In the genomic region with DNA sequence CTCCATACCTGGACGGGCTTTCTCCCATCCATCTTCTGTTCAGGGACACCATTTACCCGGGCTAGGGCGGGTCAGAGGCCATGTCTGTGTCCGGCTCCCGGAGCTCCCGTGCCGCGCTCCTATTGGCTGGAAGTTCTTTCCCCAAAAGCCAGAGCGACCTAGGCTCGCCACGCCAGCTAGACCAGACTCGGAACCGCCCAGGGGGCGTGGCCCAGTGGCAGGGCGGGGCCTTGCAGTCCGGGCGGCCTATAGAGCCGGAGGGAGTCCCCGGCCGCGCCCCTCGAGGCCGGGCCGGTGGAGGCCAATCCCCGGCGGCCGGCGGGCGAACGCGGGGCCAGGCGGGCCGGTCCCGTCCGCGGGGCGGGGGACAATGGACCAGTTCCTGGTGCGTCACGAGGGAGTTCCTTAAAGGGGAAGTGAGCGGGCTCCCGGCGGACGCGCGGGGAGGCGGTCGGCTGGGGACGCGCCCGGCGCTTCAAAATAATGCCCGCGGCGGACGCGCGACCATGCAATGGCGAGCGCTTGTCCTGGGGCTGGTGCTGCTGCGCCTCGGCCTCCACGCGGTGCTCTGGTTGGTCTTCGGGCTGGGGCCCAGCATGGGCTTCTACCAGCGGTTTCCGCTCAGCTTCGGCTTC, we compare ENCODE assay signal across 7 mouse cellular contexts. TPM values are rescaled to one million over a fixed set of nuclear protein-coding genes. Genes with fewer than 3 reads are reported as not detected.
A peak's percentile ranks its signal among the peaks of the same experiment; 100 is the strongest.
DNase-seq lines count a peak whose midpoint lies in the region; ATAC-seq lines count a peak whose summit lies in the region.

Edem1 (plus strand) TSS at position 408 of the 635 bp plus-strand sequence.

- WGBS in embryonic facial prominence, embryonic 11.5 days: under 1% methylated on average over 57 of the region's 67 CpGs
- under 1% methylated on average over 67 of the region's 67 CpGs for WGBS in limb, embryonic 10.5 days
- under 1% methylated on average over 61 of the region's 67 CpGs for WGBS in midbrain, embryonic 13.5 days

- 0 out of 2 replicates have a peak, but pooled peaks cover 2% of the 10 kb centered on the region for H3K4me1 ChIP-seq in embryonic facial prominence, embryonic 11.5 days (ENCODE audit: control insufficient read depth, insufficient read depth, low read length)
- peaks cover 19% of the 10 kb centered on the region for H3K4me1 ChIP-seq in limb, embryonic 10.5 days
- peaks cover 20% of the 10 kb centered on the region for H3K4me1 ChIP-seq in midbrain, embryonic 13.5 days (replicated peaks)

- no peaks in the 10 kb centered on the region for H3K27me3 ChIP-seq in embryonic facial prominence, embryonic 11.5 days (ENCODE audit: control insufficient read depth, insufficient read depth, low read length)
- no peaks in the 10 kb centered on the region for H3K27me3 ChIP-seq in limb, embryonic 10.5 days (ENCODE audit: low read depth, poor library complexity, severe bottlenecking)
- no peaks in the 10 kb centered on the region for H3K27me3 ChIP-seq in midbrain, embryonic 13.5 days

- DNase-seq in adrenal gland, postnatal 14 days: peak; percentile 99
- peak; percentile 99 for DNase-seq in embryonic facial prominence, embryonic 11.5 days (ENCODE audit: low spot score)
- peak; percentile 99 for DNase-seq in kidney, adult 11 months
- DNase-seq in limb, embryonic 10.5 days (ENCODE audit: low spot score): peak; percentile 98
- peak; percentile 97 for DNase-seq in spleen, adult 12 weeks (ENCODE audit: low spot score)

- H3K36me3 ChIP-seq in embryonic facial prominence, embryonic 11.5 days (replicated peaks; ENCODE audit: control insufficient read depth, insufficient read depth, low read depth, low read length): no peaks in the 10 kb centered on the region
- peaks cover 11% of the 10 kb centered on the region for H3K36me3 ChIP-seq in limb, embryonic 10.5 days
- H3K36me3 ChIP-seq in midbrain, embryonic 13.5 days: peaks cover 4% of the 10 kb centered on the region

- peak within 1 kb of the TSS; percentile 89 for H3K4me3 ChIP-seq in embryonic facial prominence, embryonic 11.5 days (ENCODE audit: low read depth, low read length)
- H3K4me3 ChIP-seq in limb, embryonic 10.5 days: peak within 1 kb of the TSS; percentile 91
- H3K4me3 ChIP-seq in midbrain, embryonic 13.5 days (replicated peaks): peak within 1 kb of the TSS; percentile 89

- peak within 1 kb of the TSS; percentile 96 for H3K9ac ChIP-seq in embryonic facial prominence, embryonic 11.5 days (replicated peaks; ENCODE audit: low read length)
- H3K9ac ChIP-seq in midbrain, embryonic 13.5 days (replicated peaks): peak within 1 kb of the TSS; percentile 88

- peak; percentile 99 for ATAC-seq in embryonic facial prominence, embryonic 11.5 days (replicated peaks; ENCODE audit: insufficient number of reproducible peaks, low FRiP score, low TSS enrichment, low read depth)
- ATAC-seq in granulocyte monocyte progenitor cell, adult 5-6 weeks (replicated peaks; ENCODE audit: poor library complexity, severe bottlenecking): peak; percentile 61
- ATAC-seq in midbrain, embryonic 13.5 days: peak; percentile 98

- peak within 1 kb of the TSS; percentile 67 for H3K27ac ChIP-seq in embryonic facial prominence, embryonic 11.5 days (replicated peaks; ENCODE audit: low read depth, low read length)
- H3K27ac ChIP-seq in limb, embryonic 10.5 days: peak within 1 kb of the TSS; percentile 96
- H3K27ac ChIP-seq in midbrain, embryonic 13.5 days: peak within 1 kb of the TSS; percentile 66

- H3K9me3 ChIP-seq in embryonic facial prominence, embryonic 11.5 days (replicated peaks; ENCODE audit: control insufficient read depth, low read length): no peaks in the 10 kb centered on the region
- no peaks in the 10 kb centered on the region for H3K9me3 ChIP-seq in limb, embryonic 10.5 days (replicated peaks)
- no peaks in the 10 kb centered on the region for H3K9me3 ChIP-seq in midbrain, embryonic 13.5 days

- H3K4me2 ChIP-seq in embryonic facial prominence, embryonic 11.5 days (ENCODE audit: low read depth, low read length): peak within 1 kb of the TSS; percentile 79
- H3K4me2 ChIP-seq in midbrain, embryonic 13.5 days (replicated peaks): peak within 1 kb of the TSS; percentile 82

RNA-seq across cellular contexts. Expression of gene Edem1, which starts in this region (rescaled TPM):
- total RNA-seq in adrenal gland, postnatal 14 days (2021): 54.8 and 73.2 TPM in 2 replicates
- 27.1 and 28.1 TPM in 2 replicates for polyA plus RNA-seq in embryonic facial prominence, embryonic 11.5 days (2014; fragmentation: Nextera tagmentation; extraction: Ambion mirVana)
- 70.0 and 110 TPM in 2 replicates for total RNA-seq in granulocyte monocyte progenitor cell, adult 5-6 weeks (2014; fragmentation: Nextera tagmentation)
- total RNA-seq in granulocyte monocyte progenitor cell, adult 5-6 weeks (2017): 53.6 and 60.7 TPM in 2 replicates
- 19.7 and 21.5 TPM in 2 replicates for polyA plus RNA-seq in limb, embryonic 10.5 days (2016; fragmentation: Nextera tagmentation; extraction: Ambion mirVana)
- 5.0 and 6.6 TPM in 2 replicates for polyA plus RNA-seq in midbrain, embryonic 13.5 days (2015; fragmentation: Nextera tagmentation; extraction: Ambion mirVana)

Comparison
In these comparisons a context has a peak if more than half of its experiments do, and no peak if none do; other contexts are left out.
1. Peak in every context shown above with its lines: DNase-seq, ATAC-seq, H3K4me3 ChIP-seq and H3K27ac ChIP-seq.